Mouse (Mus musculus): ENCODE results near the gene Cradd. TPM values are rescaled to one million over a fixed set of nuclear protein-coding genes. Genes with fewer than 3 reads are reported as not detected.

Cradd gene
- polyA plus RNA-seq, 1 experiment from 2014 or later: 7.6 TPM

DNA sequence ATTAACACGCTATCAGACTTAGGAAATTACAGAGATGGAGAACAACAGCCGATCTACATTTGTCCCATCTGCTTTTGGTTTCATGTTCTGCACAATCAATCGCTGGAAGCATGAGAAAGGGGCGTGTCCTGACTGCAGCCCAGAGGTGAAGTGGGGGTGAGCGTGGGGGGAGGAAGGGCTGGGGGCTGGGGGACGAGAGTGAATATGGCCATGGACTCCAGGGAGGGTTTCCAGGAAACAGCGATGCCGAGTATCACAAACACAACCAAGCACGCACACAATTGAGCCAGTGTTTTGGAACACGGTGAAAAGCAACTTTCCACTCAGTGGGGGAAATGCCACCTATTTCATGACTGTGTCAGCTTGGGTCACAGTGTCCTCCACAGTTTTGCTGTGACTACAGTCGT, 130.1 kb downstream of the Cradd start:
- no peaks in the 10 kb centered on the region for H3K36me3 ChIP-seq
- WGBS: 47% methylated on average over 11 of the region's 11 CpGs
- peak overlapping the region; percentile 60 for H3K27ac ChIP-seq
- H3K4me2 ChIP-seq: peak overlapping the region; percentile 39
- no peaks in the 10 kb centered on the region for H3K27me3 ChIP-seq
- H3K4me1 ChIP-seq (replicated peaks): peaks cover 11% of the 10 kb centered on the region; the same call in 1 of the 2 replicates
- no peak overlapping the region for H3K4me3 ChIP-seq
- ATAC-seq (replicated peaks; ENCODE audit: insufficient number of reproducible peaks, insufficient read depth, low FRiP score, low read depth): no peak
- no peaks in the 10 kb centered on the region for H3K9me3 ChIP-seq (replicated peaks)
- no peak overlapping the region for H3K9ac ChIP-seq

DNA sequence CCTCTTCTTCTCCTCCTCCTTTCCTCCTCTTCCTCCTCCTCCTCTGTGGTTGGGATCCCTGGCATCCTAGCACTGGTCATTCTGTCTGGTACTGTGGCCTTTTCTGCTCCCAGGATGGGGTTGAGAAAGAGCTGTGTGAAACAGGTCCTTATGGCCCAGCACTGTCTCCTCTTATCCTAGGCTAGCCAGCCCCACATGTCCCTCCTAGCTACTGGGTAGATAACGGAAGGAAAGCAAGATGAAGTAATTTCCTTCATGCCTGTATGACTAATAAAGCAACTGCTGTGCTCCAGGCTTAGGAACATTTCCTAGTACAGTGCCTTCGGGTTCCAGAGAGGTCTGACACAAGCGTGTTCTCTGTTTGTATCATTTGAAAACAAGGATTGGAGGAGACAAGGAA, 132.1 kb downstream of the Cradd start:
- Histone ChIP-seq H3K36me3 (no peaks in the 10 kb centered on the region), H3K4me1 (replicated peaks) (peaks cover 11% of the 10 kb centered on the region; the same call in 1 of the 2 replicates), H3K4me2 (no peak overlapping the region), H3K4me3 (no peak overlapping the region), H3K9me3 (replicated peaks) (no peaks in the 10 kb centered on the region), H3K27ac (peak overlapping the region; percentile 72), H3K27me3 (no peaks in the 10 kb centered on the region), H3K9ac (no peak overlapping the region)
- peak; percentile 58; the same call in 1 of the 2 replicates for ATAC-seq (replicated peaks; ENCODE audit: insufficient number of reproducible peaks, insufficient read depth, low FRiP score, low read depth)
- 43% methylated on average over 3 of the region's 3 CpGs for WGBS

DNA sequence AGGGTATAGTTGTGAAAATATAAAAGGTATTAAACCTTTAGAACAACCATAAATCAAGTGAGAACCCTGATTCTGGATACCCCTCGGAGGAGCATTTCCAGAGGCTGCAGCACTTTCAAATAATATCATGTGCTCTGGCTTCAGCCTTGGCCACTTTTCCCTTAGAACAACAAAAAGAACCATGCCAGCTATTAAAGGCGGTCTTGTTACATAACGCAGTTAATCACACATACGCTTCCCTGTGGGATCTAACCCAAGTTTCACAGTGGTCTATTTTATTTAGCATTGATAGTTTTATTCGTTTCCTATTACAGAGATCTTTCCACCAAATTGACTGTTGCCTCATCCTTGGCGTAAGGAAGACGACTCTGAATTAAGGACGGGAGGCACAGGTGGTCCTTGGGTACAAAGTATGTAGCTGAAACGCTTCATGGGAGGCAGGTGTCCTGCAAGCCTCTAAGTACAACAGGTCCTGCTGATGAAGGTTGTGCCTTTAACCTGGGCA, 132.7 kb downstream of the Cradd start:
- 73% methylated on average over 9 of the region's 9 CpGs for WGBS
- peaks cover 11% of the 10 kb centered on the region; the same call in 1 of the 2 replicates for H3K4me1 ChIP-seq (replicated peaks)
- no peaks in the 10 kb centered on the region for H3K36me3 ChIP-seq
- H3K27me3 ChIP-seq: no peaks in the 10 kb centered on the region
- no peak overlapping the region for H3K9ac ChIP-seq
- no peak overlapping the region for H3K4me2 ChIP-seq
- H3K27ac ChIP-seq: peak overlapping the region; percentile 72
- no peaks in the 10 kb centered on the region for H3K9me3 ChIP-seq (replicated peaks)
- no peak overlapping the region for H3K4me3 ChIP-seq
- ATAC-seq (replicated peaks; ENCODE audit: insufficient number of reproducible peaks, insufficient read depth, low FRiP score, low read depth): no peak

DNA sequence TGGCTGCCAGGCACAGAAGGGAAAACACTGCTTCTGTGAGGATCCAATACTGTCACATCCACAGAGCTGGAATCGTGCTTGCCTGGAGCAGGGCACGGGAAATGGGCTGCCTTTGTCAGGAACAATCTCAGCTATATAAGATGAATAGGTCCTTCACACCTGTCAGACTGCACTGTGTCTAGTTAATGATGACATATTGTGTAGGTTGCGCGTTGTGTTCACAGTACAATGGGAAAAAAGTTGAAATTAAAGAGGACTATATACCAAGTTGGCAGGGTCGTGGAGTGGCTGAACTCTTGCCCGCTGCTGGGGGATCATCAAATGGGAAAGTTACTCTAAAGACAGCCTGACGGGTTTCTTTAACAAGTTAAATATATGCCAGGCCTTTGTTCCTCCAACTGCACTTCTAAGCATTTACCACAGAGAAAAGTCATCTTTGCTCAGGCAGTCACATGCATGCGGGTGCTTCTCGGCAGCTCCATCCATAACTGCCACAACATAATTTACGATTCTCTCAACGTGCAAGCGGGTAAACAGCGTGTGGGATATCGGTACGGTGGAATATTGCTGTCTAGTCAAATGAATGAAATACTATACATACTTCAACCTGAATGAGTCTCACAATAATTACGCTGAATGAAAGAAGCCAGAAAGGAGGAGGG, 134.3 kb downstream of the Cradd start:
- Histone ChIP-seq H3K27ac (no peak overlapping the region), H3K36me3 (no peaks in the 10 kb centered on the region), H3K27me3 (no peaks in the 10 kb centered on the region), H3K4me2 (no peak overlapping the region), H3K4me3 (no peak overlapping the region), H3K9ac (no peak overlapping the region), H3K9me3 (replicated peaks) (no peaks in the 10 kb centered on the region), H3K4me1 (replicated peaks) (peaks cover 12% of the 10 kb centered on the region)
- WGBS: 89% methylated on average over 16 of the region's 16 CpGs
- no peak for ATAC-seq (replicated peaks; ENCODE audit: insufficient number of reproducible peaks, insufficient read depth, low FRiP score, low read depth)

DNA sequence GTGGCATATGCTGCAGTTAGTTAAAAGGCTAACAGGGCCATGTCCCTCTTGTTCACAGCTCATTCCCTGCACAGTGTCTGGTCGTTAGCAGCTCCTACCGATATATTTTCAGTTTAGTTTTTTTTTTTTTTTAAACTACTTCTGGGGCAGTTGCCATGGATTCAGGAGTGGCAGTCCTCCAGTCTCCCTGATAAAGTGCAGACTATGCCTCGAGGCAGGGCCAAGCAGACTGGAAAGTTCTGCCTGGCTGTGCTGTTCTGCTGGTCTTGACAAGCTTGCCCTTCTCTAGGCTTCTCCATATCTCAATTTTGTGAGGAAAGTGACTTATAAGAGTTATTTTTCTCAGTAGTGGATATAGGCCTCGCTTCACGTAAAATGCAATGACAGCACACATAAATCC, 139.7 kb downstream of the Cradd start:
- no peaks in the 10 kb centered on the region for H3K9me3 ChIP-seq (replicated peaks)
- WGBS: 50% methylated on average over 5 of the region's 5 CpGs

DNA sequence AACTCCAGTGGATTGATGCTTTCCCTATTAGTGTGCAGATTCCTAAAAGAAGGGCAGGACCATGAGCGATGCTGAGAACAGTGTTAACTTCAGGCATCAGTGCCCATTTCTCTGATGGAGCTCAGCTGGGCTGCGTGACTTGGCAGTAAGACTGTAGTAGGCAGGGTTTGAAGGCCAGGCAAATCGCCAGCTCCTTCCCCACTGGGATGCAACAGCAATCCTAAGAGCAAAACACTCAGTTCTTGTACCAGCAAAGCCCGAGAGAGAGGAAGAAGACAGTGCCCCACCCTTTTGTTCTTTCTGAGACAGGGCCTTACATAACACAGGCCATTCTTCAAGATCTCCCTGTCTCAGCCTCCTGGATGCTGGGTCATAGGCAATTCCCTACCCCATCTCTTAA, 140.9 kb downstream of the Cradd start:
- Histone ChIP-seq H3K9ac (no peak overlapping the region), H3K27ac (no peak overlapping the region), H3K9me3 (replicated peaks) (no peaks in the 10 kb centered on the region), H3K4me1 (replicated peaks) (peaks cover 15% of the 10 kb centered on the region), H3K4me3 (no peak overlapping the region), H3K27me3 (no peaks in the 10 kb centered on the region), H3K4me2 (no peak overlapping the region), H3K36me3 (no peaks in the 10 kb centered on the region)
- ATAC-seq (replicated peaks; ENCODE audit: insufficient number of reproducible peaks, insufficient read depth, low FRiP score, low read depth): no peak
- 49% methylated on average over 4 of the region's 4 CpGs for WGBS

More for the DNA sequence above, 139.7 kb downstream of the Cradd start:
- Histone ChIP-seq H3K4me1 (replicated peaks) (peaks cover 15% of the 10 kb centered on the region), H3K4me3 (no peak overlapping the region), H3K27ac (peak overlapping the region; percentile 64), H3K36me3 (no peaks in the 10 kb centered on the region), H3K27me3 (no peaks in the 10 kb centered on the region), H3K9ac (no peak overlapping the region), H3K4me2 (no peak overlapping the region)
- peak; percentile 60; the same call in 1 of the 2 replicates for ATAC-seq (replicated peaks; ENCODE audit: insufficient number of reproducible peaks, insufficient read depth, low FRiP score, low read depth)

DNA sequence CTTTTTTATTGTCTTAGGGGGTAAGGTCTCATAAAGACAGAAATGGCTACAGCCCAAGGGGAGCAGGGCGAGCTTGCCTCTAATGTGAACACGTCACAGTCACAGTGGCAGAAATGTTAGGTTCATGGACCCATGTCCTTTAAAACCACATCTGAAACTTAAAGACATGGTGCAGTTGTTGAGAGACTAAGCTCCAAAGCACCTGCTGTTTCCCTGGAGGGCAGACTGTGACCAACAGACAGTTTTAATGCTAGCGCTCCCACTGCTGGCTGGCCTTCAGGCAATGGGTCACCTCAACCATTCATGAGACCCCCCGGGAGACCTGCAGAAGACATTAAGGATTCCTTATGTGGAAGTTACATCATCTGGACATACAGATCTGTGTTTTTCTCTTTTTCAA, 141.5 kb downstream of the Cradd start:
- Histone ChIP-seq H3K4me1 (replicated peaks) (peaks cover 15% of the 10 kb centered on the region), H3K4me2 (no peak overlapping the region), H3K9me3 (replicated peaks) (no peaks in the 10 kb centered on the region), H3K27ac (no peak overlapping the region), H3K36me3 (no peaks in the 10 kb centered on the region), H3K27me3 (no peaks in the 10 kb centered on the region), H3K9ac (no peak overlapping the region), H3K4me3 (no peak overlapping the region)
- WGBS: 84% methylated on average over 4 of the region's 4 CpGs
- ATAC-seq (replicated peaks; ENCODE audit: insufficient number of reproducible peaks, insufficient read depth, low FRiP score, low read depth): no peak

DNA sequence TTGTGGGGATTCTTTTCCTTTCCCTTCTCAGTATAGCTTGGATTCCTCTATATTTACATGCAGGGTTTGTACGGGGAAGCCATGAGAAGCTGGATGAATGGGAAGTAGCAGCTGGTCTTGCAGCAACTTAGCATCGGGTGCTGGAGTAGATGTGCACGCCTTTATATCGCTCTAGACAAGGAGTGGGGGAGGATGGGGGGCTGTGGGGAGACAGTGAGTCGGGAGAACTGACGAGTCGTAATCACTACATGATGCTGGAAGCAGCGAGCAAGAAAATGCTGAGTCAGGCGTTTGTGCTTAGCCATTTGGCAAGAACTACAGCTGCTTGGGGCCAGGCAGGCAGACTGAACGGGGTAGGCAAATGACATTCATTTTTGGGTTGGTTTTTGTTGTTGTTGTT, 142.4 kb downstream of the Cradd start:
- Histone ChIP-seq H3K4me1 (replicated peaks) (peaks cover 21% of the 10 kb centered on the region), H3K27ac (no peak overlapping the region), H3K36me3 (no peaks in the 10 kb centered on the region), H3K4me3 (no peak overlapping the region), H3K27me3 (no peaks in the 10 kb centered on the region), H3K9me3 (replicated peaks) (no peaks in the 10 kb centered on the region), H3K9ac (no peak overlapping the region), H3K4me2 (no peak overlapping the region)
- 54% methylated on average over 10 of the region's 10 CpGs for whole genome bisulfite sequencing
- no peak for ATAC-seq (replicated peaks; ENCODE audit: insufficient number of reproducible peaks, insufficient read depth, low FRiP score, low read depth)

DNA sequence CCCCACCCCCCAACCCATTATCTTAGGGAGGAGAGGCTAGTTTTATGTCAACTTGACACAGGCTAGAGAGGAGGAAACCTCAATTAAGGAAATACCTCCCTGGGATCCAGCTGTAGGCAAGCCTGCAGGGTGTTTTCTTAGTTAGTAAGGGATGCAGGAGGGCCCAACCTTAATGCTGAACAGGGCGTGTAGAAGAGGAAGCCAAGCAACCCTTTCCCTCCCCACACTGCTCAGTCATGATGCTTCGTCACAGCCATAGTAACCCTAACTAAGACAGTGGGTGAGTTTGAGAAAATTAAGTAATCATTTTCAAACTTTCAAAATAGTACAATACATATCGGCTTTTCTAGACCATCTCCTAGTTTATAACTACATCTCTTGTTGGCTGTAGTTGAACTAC, 143.0 kb downstream of the Cradd start:
- H3K27me3 ChIP-seq: no peaks in the 10 kb centered on the region
- no peak overlapping the region for H3K4me2 ChIP-seq
- H3K9ac ChIP-seq: no peak overlapping the region
- no peaks in the 10 kb centered on the region for H3K36me3 ChIP-seq
- peaks cover 23% of the 10 kb centered on the region for H3K4me1 ChIP-seq (replicated peaks)
- no peak overlapping the region for H3K4me3 ChIP-seq
- no peak overlapping the region for H3K27ac ChIP-seq
- H3K9me3 ChIP-seq (replicated peaks): no peaks in the 10 kb centered on the region
- 79% methylated on average over 3 of the region's 3 CpGs for WGBS
- ATAC-seq (replicated peaks; ENCODE audit: insufficient number of reproducible peaks, insufficient read depth, low FRiP score, low read depth): no peak

DNA sequence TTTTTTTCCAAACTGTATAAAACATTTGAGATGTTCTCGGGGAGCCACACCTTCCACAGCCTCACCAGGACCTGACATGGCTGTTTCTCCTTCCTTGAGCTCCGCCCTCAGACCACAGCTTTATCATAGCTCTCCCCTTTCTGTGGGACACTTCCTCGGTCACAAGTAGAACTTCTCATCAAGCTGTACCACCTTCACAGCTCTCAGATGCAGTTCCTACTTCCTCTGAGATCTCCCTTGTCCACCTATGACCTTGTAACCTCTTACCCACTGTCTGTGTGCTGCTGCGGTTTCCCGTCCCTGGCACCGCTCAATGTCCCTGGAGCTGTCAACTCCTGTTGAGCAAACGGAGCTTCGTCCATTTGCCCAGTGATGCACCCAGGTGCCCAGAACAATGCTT, 143.8 kb downstream of the Cradd start:
- Histone ChIP-seq H3K4me2 (no peak overlapping the region), H3K36me3 (no peaks in the 10 kb centered on the region), H3K9ac (no peak overlapping the region), H3K27ac (no peak overlapping the region), H3K27me3 (no peaks in the 10 kb centered on the region), H3K9me3 (replicated peaks) (no peaks in the 10 kb centered on the region), H3K4me1 (replicated peaks) (peaks cover 23% of the 10 kb centered on the region), H3K4me3 (no peak overlapping the region)
- no peak for ATAC-seq (replicated peaks; ENCODE audit: insufficient number of reproducible peaks, insufficient read depth, low FRiP score, low read depth)
- WGBS: 60% methylated on average over 8 of the region's 8 CpGs

DNA sequence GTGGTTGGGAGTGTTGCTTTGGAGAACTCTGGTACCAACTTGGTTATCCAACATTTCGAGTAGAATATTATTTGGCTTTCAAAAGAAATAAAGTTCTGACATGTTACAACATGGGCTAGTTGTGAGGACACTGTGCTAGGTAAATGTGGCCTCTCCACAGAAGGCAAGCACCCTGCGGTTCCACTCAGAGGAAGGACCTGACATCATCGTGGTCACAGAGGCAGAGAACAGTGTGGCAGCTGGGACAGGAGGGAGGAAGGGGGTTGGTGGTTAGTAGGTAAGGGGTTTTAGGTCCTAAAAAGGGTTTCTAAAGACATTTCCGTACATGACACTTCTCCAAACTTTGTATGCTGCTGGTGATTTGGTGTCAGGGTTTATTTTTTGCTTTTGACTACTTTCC, 145.1 kb downstream of the Cradd start:
- Histone ChIP-seq H3K9ac (no peak overlapping the region), H3K36me3 (no peaks in the 10 kb centered on the region), H3K27ac (no peak overlapping the region), H3K27me3 (no peaks in the 10 kb centered on the region), H3K4me1 (replicated peaks) (peaks cover 17% of the 10 kb centered on the region), H3K4me2 (no peak overlapping the region), H3K9me3 (replicated peaks) (no peaks in the 10 kb centered on the region), H3K4me3 (no peak overlapping the region)
- WGBS: 79% methylated on average over 4 of the region's 4 CpGs
- no peak for ATAC-seq (replicated peaks; ENCODE audit: insufficient number of reproducible peaks, insufficient read depth, low FRiP score, low read depth)

All from heart, embryonic 15.5 days (tissue).